Mouse (Mus musculus): ENCODE results near the gene Vwa3a. TPM values are rescaled to one million over a fixed set of nuclear protein-coding genes. Genes with fewer than 3 reads are reported as not detected.
"Not testable (repeated sequence)": the region's sequence is repeated elsewhere in the genome, so short reads cannot be mapped to it uniquely, and the experiment has no call there.

The Vwa3a gene
- 1.1 and 1.3 TPM in 2 replicates for polyA plus RNA-seq (2015; fragmentation: Nextera tagmentation; extraction: Ambion mirVana)

DNA sequence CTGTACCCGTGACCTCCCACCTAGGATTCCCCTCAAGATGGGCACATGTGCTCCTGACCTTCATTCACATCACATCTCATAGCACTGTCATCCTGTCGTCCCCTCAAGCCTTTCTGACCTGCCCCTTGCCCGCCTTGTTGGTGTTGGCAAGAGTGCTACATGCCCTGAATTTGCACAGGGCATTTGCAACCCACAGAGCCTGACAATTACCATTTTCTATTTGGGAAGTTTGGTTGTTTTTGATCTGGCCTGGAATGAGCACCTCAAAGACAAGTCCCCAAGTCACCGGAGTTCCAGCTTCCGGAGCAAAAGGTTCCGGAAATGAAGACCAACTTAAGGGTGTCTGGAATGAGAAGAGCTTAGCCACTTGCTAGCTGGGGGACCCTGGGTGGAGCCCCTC lies at the start of gene Vwa3a:
Vwa3a (plus strand) TSS at position 301 of the 400 bp plus-strand sequence.
- Histone ChIP-seq H3K27ac (no peak within 1 kb of the TSS), H3K9ac (no peak within 1 kb of the TSS), H3K4me2 (no peak within 1 kb of the TSS), H3K27me3 (no peaks in the 10 kb centered on the region), H3K4me3 (no peak within 1 kb of the TSS), H3K4me1 (peaks cover 10% of the 10 kb centered on the region; the same call in 1 of the 2 replicates), H3K36me3 (no peaks in the 10 kb centered on the region), H3K9me3 (no peaks in the 10 kb centered on the region)
- ATAC-seq (ENCODE audit: borderline replicate concordance, extremely low read depth, low FRiP score, low TSS enrichment) = no peak
- WGBS = 49% methylated on average over 6 of the region's 6 CpGs

DNA sequence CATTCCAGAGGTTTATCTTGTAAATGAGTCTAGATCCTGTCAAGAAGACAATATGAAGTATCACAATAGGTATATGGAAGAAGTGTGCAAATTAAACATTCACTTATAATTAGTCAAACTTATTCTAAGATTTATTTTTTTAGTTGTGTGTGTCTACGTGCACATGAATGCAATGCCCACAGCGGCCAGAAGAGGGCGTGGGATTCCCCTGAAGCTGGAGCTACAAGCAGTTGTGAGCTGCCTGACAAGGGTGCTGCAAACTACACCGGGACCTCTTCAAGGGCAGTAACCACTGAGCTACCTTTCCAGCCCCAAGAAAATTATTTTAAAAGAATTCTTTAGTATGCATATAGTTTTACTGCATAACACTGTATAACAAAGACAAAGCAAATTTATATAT lies 48.5 kb upstream of the Vwa3a start:
- 0 out of 2 replicates have a peak, but pooled peaks cover 4% of the 10 kb centered on the region for H3K36me3 ChIP-seq
- 71% methylated on average over 4 of the region's 4 CpGs for WGBS

DNA sequence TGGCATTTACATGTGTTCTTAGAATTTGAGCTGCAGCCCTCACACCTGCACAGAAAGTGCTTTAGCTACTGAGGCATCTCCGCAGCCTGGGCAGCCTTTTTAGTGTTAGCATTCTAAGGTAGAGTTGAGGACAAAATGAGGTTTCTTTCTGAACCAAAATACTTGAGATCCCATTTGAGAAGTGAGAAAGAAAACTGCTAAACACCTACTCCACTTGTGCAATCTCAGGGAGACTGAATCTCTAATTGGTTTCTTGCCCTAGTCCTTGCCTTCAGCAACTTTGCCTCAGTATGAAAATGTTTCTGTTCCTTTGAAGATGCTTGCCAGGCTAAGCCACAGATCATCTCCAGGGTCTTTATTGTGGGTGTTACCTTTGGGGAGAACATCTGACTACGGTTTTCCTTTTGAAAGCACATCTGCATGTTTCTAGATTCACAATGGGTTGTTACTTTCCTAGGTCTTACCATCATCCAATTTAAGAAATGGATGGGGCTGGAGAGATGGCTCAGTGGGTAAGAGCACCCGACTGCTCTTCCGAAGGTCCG lies 45.2 kb upstream of the Vwa3a start:
- H3K4me1 ChIP-seq = no peaks in the 10 kb centered on the region
- 96% methylated on average over 5 of the region's 5 CpGs for WGBS
- H3K36me3 ChIP-seq = peaks cover 4% of the 10 kb centered on the region; the same call in 1 of the 2 replicates
- H3K27me3 ChIP-seq = no peaks in the 10 kb centered on the region
- no peak overlapping the region for H3K27ac ChIP-seq
- H3K4me2 ChIP-seq = no peak overlapping the region
- no peak overlapping the region for H3K4me3 ChIP-seq
- ATAC-seq (ENCODE audit: borderline replicate concordance, extremely low read depth, low FRiP score, low TSS enrichment) = no peak
- no peaks in the 10 kb centered on the region for H3K9me3 ChIP-seq
- no peak overlapping the region for H3K9ac ChIP-seq

More for the DNA sequence above, 48.5 kb upstream of the Vwa3a start:
- no peak overlapping the region for H3K27ac ChIP-seq
- H3K9ac ChIP-seq = no peak overlapping the region
- H3K4me3 ChIP-seq = no peak overlapping the region
- no peak overlapping the region for H3K4me2 ChIP-seq
- ATAC-seq (ENCODE audit: borderline replicate concordance, extremely low read depth, low FRiP score, low TSS enrichment) = no peak
- peaks cover 6% of the 10 kb centered on the region; the same call in 1 of the 2 replicates for H3K4me1 ChIP-seq
- no peaks in the 10 kb centered on the region for H3K9me3 ChIP-seq
- H3K27me3 ChIP-seq = no peaks in the 10 kb centered on the region

DNA sequence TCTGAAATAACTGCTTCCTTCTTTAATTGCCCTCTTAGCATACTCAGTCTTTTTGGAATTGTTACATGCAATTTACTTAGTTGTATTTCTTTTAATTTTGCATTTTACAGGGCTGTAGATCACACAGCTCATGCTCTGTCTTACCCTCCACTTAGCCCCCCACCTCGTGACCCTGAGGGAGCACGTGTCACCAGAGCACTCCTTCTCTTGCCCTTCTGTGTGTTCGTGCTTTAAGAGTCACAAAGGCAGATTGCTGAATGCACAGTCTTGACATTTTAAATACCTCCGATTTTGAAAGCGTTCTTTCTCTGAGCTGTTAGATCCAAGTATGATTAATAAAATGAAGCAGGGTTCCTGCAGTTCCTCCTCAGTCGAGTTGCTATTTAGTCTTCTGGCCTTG lies 43.9 kb upstream of the Vwa3a start:
- ATAC-seq (ENCODE audit: borderline replicate concordance, extremely low read depth, low FRiP score, low TSS enrichment) = no peak
- Histone ChIP-seq H3K9me3 (no peaks in the 10 kb centered on the region), H3K36me3 (peaks cover 4% of the 10 kb centered on the region; the same call in 1 of the 2 replicates), H3K4me3 (no peak overlapping the region), H3K9ac (no peak overlapping the region), H3K27me3 (no peaks in the 10 kb centered on the region), H3K27ac (no peak overlapping the region), H3K4me2 (no peak overlapping the region), H3K4me1 (no peaks in the 10 kb centered on the region)
- 32% methylated on average over 6 of the region's 6 CpGs for WGBS

DNA sequence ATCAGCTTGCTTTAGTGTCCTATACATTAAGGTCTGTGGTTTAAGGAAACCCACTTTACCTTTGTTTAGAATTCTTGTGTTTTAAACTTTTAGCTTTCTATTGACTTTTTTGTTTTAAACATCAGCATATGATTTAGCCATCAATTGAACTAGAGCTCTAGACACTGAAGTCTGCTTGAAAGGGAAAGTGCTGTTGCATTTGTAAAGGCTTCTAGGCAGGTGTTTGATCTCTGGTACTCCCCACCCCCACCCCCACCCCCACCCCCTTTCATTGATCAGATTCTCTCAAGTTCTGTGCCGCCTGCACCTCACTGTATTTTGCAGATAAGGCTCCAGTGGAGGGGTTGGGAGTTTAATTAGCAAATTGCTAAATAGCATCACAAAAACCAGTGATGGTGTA lies 43.5 kb upstream of the Vwa3a start:
- Histone ChIP-seq H3K4me1 (no peaks in the 10 kb centered on the region), H3K9me3 (no peaks in the 10 kb centered on the region), H3K36me3 (peaks cover 4% of the 10 kb centered on the region; the same call in 1 of the 2 replicates), H3K27me3 (no peaks in the 10 kb centered on the region), H3K4me3 (no peak overlapping the region), H3K27ac (no peak overlapping the region), H3K4me2 (no peak overlapping the region), H3K9ac (no peak overlapping the region)
- ATAC-seq (ENCODE audit: borderline replicate concordance, extremely low read depth, low FRiP score, low TSS enrichment) = no peak
- 74% methylated on average over 1 of the region's 1 CpGs for WGBS

DNA sequence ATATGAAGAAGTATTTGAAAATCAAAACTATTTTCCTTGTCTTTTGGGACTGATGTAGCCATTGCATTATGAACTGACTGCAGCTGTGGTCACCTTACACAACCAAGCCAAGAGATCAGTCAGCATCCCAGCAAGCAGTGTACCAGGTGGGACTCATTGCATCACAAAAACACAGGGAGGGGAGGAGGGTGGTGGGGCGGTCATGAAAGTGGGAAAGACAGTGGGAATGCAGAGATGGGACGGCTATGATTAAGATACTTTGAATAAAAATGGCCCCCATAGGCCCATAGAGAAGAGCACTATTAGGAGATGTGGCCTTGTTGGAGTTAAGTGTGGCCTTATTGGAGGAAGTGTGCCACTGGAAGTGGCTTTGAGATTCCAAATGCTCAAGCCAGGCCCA lies 42.8 kb upstream of the Vwa3a start:
- Histone ChIP-seq H3K4me2 (no peak overlapping the region), H3K4me3 (no peak overlapping the region), H3K36me3 (peaks cover 2% of the 10 kb centered on the region; the same call in 1 of the 2 replicates), H3K27me3 (no peaks in the 10 kb centered on the region), H3K4me1 (no peaks in the 10 kb centered on the region), H3K9me3 (no peaks in the 10 kb centered on the region), H3K9ac (no peak overlapping the region), H3K27ac (no peak overlapping the region)
- no peak for ATAC-seq (ENCODE audit: borderline replicate concordance, extremely low read depth, low FRiP score, low TSS enrichment)
- WGBS = 93% methylated on average over 2 of the region's 2 CpGs

DNA sequence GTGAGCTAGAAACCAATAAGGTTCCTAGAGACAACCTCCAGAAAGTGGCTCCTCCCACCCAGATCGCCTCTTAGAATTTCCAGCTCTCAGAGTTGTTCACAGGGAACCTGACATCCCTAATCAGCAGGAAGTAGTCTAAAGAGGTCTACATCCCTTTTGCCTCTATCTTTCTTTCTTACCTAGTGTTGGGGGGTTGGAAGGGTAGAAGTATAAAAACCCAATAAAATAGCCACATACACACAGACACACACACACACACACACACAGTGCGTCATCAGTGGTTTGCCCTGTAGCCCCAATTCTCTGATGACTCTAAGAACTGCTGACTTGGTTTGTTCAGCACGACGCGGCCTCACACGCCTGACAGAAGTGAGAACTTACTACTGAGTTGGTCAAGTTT lies 39.5 kb upstream of the Vwa3a start:
- no peak overlapping the region for H3K27ac ChIP-seq
- ATAC-seq (ENCODE audit: borderline replicate concordance, extremely low read depth, low FRiP score, low TSS enrichment) = no peak
- H3K36me3 ChIP-seq = no peaks in the 10 kb centered on the region; the same call in 1 of the 2 replicates
- no peak overlapping the region for H3K4me2 ChIP-seq
- H3K4me1 ChIP-seq = peaks cover 3% of the 10 kb centered on the region; the same call in 1 of the 2 replicates
- no peaks in the 10 kb centered on the region for H3K27me3 ChIP-seq
- WGBS = 90% methylated on average over 6 of the region's 6 CpGs
- H3K4me3 ChIP-seq = no peak overlapping the region
- no peaks in the 10 kb centered on the region for H3K9me3 ChIP-seq
- H3K9ac ChIP-seq = no peak overlapping the region

DNA sequence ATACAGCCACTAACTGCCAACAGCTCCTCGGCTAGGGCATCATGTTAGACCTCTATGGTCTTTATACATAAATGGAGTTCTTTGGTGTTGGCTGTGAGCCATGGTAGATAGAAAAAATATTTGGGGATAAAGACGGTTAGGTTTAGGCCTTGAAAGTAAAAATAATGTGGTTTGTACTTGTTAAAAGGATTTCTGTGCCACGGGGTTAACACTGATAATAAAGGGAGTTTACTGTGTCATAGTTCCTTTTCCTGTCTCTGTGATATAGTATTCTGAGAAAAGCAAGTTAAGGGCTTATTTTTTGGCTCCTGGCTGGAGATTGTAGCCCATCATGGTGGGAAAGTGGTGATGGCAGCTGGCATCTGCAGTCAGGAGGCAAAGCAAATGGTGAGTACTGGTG lies 35.2 kb upstream of the Vwa3a start:
- Histone ChIP-seq H3K9me3 (no peaks in the 10 kb centered on the region), H3K27ac (no peak overlapping the region), H3K9ac (no peak overlapping the region), H3K27me3 (no peaks in the 10 kb centered on the region), H3K4me1 (peaks cover 3% of the 10 kb centered on the region; the same call in 1 of the 2 replicates), H3K36me3 (no peaks in the 10 kb centered on the region), H3K4me2 (no peak overlapping the region), H3K4me3 (no peak overlapping the region)
- ATAC-seq (ENCODE audit: borderline replicate concordance, extremely low read depth, low FRiP score, low TSS enrichment) = no peak
- WGBS = 51% methylated on average over 3 of the region's 3 CpGs

DNA sequence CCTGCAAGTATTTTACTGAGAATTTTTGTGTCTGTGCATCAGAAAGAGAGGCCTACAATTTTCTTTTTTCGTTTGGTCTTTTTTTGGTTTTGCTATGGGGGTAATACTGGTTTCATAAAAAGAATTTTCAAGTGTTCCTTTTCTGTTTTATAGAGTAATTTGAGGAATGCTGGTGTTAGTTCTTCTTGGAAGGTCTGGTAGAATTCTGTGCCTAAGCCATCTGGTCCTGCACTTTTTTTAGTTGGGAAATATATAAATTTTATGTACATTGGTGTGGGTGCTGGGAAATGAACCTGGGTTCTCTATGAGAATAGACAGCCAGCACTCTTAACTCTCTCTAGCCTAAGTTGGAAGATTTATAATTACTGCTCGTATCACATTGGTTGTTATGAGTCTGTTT lies 27.0 kb upstream of the Vwa3a start:
- H3K27ac ChIP-seq = no peak overlapping the region
- no peaks in the 10 kb centered on the region for H3K9me3 ChIP-seq
- no peaks in the 10 kb centered on the region for H3K36me3 ChIP-seq
- H3K4me2 ChIP-seq = no peak overlapping the region
- no peak overlapping the region for H3K4me3 ChIP-seq
- H3K27me3 ChIP-seq = no peaks in the 10 kb centered on the region
- 87% methylated on average over 2 of the region's 2 CpGs for WGBS
- ATAC-seq (ENCODE audit: borderline replicate concordance, extremely low read depth, low FRiP score, low TSS enrichment) = no peak
- H3K9ac ChIP-seq = no peak overlapping the region
- H3K4me1 ChIP-seq = no peaks in the 10 kb centered on the region

DNA sequence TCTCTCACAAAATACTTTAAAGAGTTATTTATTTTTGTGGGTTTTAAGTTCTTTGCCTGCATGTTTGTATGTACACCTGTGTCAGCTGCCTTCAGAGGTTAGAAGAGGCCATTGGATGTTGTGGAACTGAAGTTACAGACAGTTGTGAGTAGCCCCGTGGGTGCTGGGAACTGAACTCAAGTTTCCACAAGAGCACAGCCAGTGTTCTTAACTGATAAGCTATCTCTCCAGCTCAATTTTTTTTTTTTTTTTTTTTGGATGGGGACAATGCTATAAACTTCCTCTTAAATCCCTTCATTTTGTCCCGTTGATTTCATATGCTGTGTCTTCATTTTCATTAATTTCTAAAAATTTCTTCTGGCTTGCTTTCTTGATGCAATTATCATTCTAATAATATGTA lies 25.9 kb upstream of the Vwa3a start:
- Histone ChIP-seq H3K4me2 (no peak overlapping the region), H3K4me3 (no peak overlapping the region), H3K27me3 (no peaks in the 10 kb centered on the region), H3K9ac (no peak overlapping the region), H3K36me3 (no peaks in the 10 kb centered on the region), H3K27ac (no peak overlapping the region), H3K4me1 (no peaks in the 10 kb centered on the region), H3K9me3 (no peaks in the 10 kb centered on the region)
- WGBS = 86% methylated on average over 2 of the region's 2 CpGs
- no peak for ATAC-seq (ENCODE audit: borderline replicate concordance, extremely low read depth, low FRiP score, low TSS enrichment)

DNA sequence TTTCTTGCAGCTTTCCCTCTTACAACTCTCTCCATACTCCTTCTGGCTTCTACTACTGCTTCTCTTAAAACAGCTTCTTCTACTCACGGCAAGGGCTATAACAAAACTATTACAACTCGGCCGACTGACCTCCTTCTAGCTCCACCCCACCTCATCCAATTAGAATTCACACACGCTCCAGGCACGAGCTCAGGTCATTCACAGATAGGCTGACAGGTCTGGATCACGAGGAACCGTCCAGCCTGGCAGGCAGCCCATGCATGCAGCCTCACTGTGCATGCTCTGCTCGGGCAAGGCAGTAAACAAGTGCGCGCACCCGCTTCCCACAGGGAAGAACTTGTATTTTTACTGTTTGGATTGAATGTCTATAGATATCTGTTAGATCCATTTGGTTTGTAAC lies 25.2 kb upstream of the Vwa3a start:
- ATAC-seq (ENCODE audit: borderline replicate concordance, extremely low read depth, low FRiP score, low TSS enrichment); H3K4me2 ChIP-seq; H3K4me1 ChIP-seq; H3K9ac ChIP-seq; H3K9me3 ChIP-seq; H3K27ac ChIP-seq; H3K36me3 ChIP-seq; H3K4me3 ChIP-seq; H3K27me3 ChIP-seq: not testable (repeated sequence)
- WGBS = 89% methylated on average over 11 of the region's 11 CpGs

DNA sequence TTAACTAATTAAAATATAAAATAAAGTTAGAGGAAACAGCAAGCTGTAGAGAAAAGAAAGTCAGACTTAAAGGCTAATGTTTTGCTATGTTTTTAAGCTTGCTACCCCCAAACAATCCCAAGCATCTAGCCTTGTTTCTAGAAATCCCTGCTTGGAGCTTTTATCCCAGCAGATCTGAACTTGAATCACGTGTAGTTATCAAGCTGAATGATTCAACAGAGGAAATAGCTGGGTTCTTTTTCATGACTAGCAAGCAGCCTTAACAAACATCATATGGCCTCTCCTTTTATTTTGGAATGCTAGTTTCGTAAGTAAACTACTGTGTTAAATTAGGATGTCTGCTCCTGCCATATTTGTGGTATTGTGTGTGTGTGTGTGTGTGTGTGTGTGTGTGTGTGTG lies 21.9 kb upstream of the Vwa3a start:
- no peak for ATAC-seq (ENCODE audit: borderline replicate concordance, extremely low read depth, low FRiP score, low TSS enrichment)

DNA sequence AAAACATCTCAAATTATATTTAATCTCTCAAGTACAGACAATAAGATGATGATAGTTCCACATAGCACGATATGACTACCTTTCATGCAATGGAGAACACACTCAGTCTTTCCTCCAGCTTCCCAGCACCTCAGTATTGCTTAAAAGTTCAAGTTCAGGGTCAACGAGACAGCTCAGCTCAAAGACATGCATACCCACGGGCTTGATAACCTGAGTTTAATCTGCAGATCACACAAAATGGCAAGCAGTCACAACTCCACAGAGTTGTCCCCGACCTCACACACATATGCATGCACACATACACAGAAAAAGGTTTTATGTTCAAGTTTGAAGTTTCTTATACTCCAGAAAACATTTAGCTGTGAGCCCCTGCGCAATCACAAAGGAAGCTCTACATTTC lies 18.1 kb upstream of the Vwa3a start:
- no peak for ATAC-seq (ENCODE audit: borderline replicate concordance, extremely low read depth, low FRiP score, low TSS enrichment)
- Histone ChIP-seq H3K9ac (no peak overlapping the region), H3K4me1 (no peaks in the 10 kb centered on the region), H3K27me3 (no peaks in the 10 kb centered on the region), H3K36me3 (no peaks in the 10 kb centered on the region), H3K27ac (no peak overlapping the region), H3K9me3 (no peaks in the 10 kb centered on the region), H3K4me2 (no peak overlapping the region), H3K4me3 (no peak overlapping the region)
- 83% methylated on average over 5 of the region's 5 CpGs for WGBS

More for the DNA sequence above, 21.9 kb upstream of the Vwa3a start:
- 72% methylated on average over 2 of the region's 2 CpGs for WGBS
- H3K9ac ChIP-seq = no peak overlapping the region
- H3K36me3 ChIP-seq = no peaks in the 10 kb centered on the region
- H3K4me3 ChIP-seq = no peak overlapping the region
- no peaks in the 10 kb centered on the region for H3K4me1 ChIP-seq
- H3K27me3 ChIP-seq = no peaks in the 10 kb centered on the region
- H3K9me3 ChIP-seq = no peaks in the 10 kb centered on the region
- no peak overlapping the region for H3K27ac ChIP-seq
- no peak overlapping the region for H3K4me2 ChIP-seq

Data from lung, embryonic 15.5 days (tissue).